Mouse (Mus musculus) cerebellum, adult 9-10 months (tissue): Measurements from ENCODE around the gene Qpctl.

ENCODE experiments used
- DNase-seq: peaks from one replicate; pipeline ENCODE4 v3.0.0; 2022

Gene Qpctl

GRCm38 (mm10) chr7:19119083-19119482 is 30.0 kb downstream of the Qpctl start:
- peak; percentile 82 for DNase-seq

- peak; percentile 85 for DNase-seq
These were observed 30.9 kb downstream of the Qpctl start, which contains the start of gene Gm4969 for GRCm38 (mm10) chr7:19118028-19118771. TSS of gene Gm4969 (minus strand) at chr7:19118368.

GRCm38 (mm10) chr7:19109565-19109964 is 39.5 kb downstream of the Qpctl start:
- no peak for DNase-seq

GRCm38 (mm10) chr7:19107436-19107835 is 41.7 kb downstream of the Qpctl start:
- DNase-seq: no peak

- DNase-seq: no peak
These were observed 44.6 kb downstream of the Qpctl start for GRCm38 (mm10) chr7:19104486-19104885.

- DNase-seq: no peak
These were observed 45.4 kb downstream of the Qpctl start for GRCm38 (mm10) chr7:19103741-19104140.

GRCm38 (mm10) chr7:19100290-19100689 is 48.8 kb downstream of the Qpctl start:
- DNase-seq: no peak

- DNase-seq: no peak
These were observed 50.3 kb downstream of the Qpctl start for GRCm38 (mm10) chr7:19098811-19099210.

- no peak for DNase-seq
These were observed 51.2 kb downstream of the Qpctl start for GRCm38 (mm10) chr7:19097863-19098262.

GRCm38 (mm10) chr7:19097217-19097616 is 51.9 kb downstream of the Qpctl start:
- DNase-seq: no peak

GRCm38 (mm10) chr7:19096421-19096976 is 52.6 kb downstream of the Qpctl start:
- no peak for DNase-seq

GRCm38 (mm10) chr7:19095751-19096110 is 53.4 kb downstream of the Qpctl start:
- no peak for DNase-seq

GRCm38 (mm10) chr7:19094826-19095750 is 54.0 kb downstream of the Qpctl start:
- no peak for DNase-seq

GRCm38 (mm10) chr7:19094471-19094825 is 54.6 kb downstream of the Qpctl start, which contains the start of gene Six5:
TSS of gene Six5 (plus strand) at chr7:19094594.
- no peak for DNase-seq

- peak; percentile 45 for DNase-seq
These were observed 55.3 kb downstream of the Qpctl start for GRCm38 (mm10) chr7:19093537-19094385.

- no peak for DNase-seq
These were observed 55.9 kb downstream of the Qpctl start for GRCm38 (mm10) chr7:19093174-19093521.

- DNase-seq: no peak
These were observed 56.5 kb downstream of the Qpctl start for GRCm38 (mm10) chr7:19092381-19093173.

GRCm38 (mm10) chr7:19091913-19092312 is 57.2 kb downstream of the Qpctl start:
- DNase-seq: no peak
